Mouse (Mus musculus) gastrocnemius, postnatal 10 days (tissue): Measurements from ENCODE around the gene Defb11. TPM values are rescaled to one million over a fixed set of nuclear protein-coding genes. Genes with fewer than 3 reads are reported as not detected.
"Not testable (repeated sequence)": the region's sequence is repeated elsewhere in the genome, so short reads cannot be mapped to it uniquely, and the experiment has no call there.

Source experiments
- DNase-seq: peaks from one replicate; pipeline ENCODE4 v3.0.0; 2021; ENCODE audit warnings: mixed read lengths
- long read RNA-seq, 2 experiments: library from polyadenylated mRNA; stranded (forward); transcript quantifications; one replicate each; pipeline ENCODE4 v2.0.0; 2021
- total RNA-seq, 2 experiments: library from RNA; stranded (reverse); gene quantifications; 2 replicates each; pipeline ENCODE4 v1.2.3; 2021

Gene Defb11
- total RNA-seq = not detected
- long read RNA-seq, experiment 1 = 0 reads
- long read RNA-seq, experiment 2 = 0 reads

DNA sequence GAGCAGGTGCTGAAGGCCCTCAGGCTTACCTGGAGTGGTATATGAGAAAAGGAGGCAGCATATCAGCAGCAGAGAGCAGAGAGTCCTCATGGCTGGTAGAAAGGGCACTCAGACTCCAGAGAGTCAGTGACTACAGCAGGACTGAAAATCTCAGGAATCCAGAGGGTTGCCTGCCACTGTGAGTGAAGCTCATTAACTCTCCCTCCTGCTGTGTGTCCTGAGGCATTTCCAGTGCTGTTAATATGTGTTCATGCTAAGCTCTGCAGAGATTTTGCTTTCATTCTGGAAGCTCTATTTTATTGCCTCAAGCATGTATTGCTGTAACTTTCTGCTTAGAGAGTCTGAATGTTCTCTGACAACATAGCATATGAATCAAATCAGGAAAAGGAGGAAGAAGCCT, at the start of gene Defb11:
Gene Defb11, minus strand, starts transcription at position 123 of the 400 bp plus-strand sequence.
- not testable (repeated sequence) for DNase-seq

DNA sequence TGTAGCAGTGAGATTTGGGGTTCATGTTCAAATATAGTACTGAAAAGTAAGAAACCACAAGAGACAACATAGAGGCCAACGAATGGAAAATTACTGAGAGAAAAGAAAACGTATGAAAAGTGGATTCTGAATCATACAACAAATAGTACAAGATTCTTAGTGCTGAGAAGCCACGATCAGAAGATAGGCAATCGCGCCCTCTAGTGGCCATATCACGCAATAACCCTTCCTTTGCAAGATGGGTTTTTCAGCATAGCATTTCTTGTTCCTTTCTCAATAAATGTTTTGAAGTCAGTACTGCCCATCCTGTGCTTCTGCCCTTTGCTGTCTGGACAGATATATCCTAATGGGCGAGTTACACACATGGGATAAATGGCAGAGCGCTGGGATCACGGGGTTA, 49.1 kb upstream of the Defb11 start:
- DNase-seq = peak; percentile 31

DNA sequence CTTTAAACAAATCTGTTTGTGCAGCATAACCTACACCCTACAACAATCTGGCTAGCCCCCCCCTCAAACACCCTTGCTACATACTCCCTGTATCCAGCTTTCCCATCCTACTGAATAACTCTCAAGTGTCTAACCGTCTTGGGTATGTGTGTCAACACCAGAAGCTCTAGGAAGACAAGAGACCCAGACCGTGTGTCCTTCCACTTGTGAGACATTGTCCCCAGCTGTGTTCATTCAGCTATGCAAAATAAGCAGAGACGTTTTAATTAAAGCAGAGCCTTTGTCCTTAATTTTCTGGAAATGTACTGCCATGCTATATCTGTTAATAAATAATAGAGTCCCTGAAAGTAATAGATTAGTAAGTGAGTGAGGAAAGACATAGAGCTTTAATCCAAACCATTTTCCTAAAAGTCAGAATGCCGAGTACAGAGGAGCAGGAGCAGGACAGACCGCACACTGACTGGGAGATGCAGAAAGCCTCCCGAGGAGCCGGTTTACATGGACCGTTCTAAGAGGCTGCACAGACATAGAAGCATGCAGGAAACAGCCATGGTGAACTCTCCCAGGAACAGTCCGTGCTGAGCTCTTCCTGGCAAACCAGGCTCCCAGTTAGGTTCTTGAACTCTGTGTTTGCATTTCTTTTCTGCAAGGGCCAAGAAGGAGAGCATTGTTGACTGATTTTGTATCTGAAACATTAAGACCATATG, 41.3 kb upstream of the Defb11 start:
- DNase-seq = no peak

DNA sequence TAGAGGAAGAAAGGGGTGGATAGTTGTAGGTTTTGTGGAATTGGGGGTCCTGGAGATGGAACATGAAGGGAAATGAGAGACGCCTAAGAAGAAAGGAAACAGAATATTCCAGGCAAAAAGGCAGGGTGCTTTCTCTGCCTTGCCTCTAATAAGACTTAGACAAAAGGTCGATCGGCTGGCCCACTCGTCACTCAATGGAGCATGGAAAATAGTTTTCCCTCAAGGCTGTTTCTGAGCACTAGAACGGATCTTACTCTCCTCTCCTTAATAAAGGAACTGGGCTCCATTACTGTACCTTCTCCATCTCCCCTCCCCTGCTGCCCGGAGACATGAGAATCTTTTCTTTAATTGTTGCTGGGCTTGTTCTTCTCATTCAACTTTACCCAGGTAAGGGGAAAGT, 40.2 kb upstream of the Defb11 start, which contains the start of gene Defb13:
Gene Defb13, plus strand, starts transcription at position 301 of the 400 bp plus-strand sequence.
- no peak for DNase-seq

DNA sequence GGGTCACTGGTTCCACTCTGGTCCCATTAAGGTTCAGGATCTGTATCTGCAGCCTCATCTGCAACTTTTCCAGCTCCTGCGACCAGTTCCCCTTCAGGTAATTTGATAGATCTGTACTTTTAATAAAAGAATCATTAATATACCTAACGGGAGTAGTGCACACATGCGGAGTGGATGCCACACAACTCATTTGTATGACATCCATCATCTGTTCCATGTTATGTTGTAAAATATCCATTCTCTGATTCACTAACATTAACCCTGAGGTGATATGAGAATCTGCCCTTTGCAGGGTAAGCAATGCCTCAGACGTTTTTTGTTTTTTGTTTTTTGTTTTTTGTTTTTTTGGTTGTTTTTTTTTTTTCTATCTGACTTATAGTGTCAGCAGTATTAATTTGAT, 31.8 kb upstream of the Defb11 start, which contains the start of gene Defb35:
Gene Defb35, plus strand, starts transcription at position 301 of the 400 bp plus-strand sequence.
- DNase-seq = not testable (repeated sequence)

DNA sequence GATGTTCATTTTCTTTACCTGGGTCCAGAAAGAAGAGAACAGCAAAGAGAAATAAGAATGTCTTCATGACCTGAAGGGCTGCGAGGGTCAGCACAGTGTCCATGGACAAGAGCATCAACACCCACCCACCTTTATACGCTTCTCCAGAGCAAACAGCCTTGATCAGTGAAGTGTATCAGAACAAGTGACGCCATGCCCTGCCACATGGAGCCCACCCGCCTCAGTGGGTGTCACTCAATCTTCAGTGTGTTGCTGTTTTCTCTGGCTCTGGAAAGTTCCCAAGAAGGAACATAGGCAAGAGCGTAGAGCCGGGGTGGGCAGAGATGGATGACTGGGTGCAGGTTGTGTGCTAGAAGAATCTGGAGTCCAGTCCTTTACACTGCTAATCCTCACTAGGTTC, 26.4 kb upstream of the Defb11 start, which contains the start of gene Defb15:
Gene Defb15, minus strand, starts transcription at position 101 of the 400 bp plus-strand sequence.
- no peak for DNase-seq

DNA sequence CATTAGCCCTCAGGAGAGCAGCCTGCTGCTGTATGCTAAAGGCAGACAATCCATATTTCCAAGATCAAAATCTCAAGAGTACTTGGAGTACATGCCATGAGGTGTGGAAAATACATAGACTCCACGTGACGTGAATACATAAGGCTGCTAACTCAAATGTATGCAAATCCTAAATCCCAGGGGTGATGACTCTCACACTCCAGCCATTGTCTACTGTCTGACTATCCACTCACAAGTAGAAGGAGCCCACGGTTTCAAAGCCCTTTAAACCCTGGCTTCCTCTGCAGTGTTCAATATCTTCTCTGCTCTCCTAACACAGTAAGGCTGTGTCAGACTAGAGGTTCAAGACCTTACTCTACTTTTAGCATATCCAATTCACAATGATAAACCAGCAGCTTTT, 24.5 kb upstream of the Defb11 start:
- DNase-seq = not testable (repeated sequence)

DNA sequence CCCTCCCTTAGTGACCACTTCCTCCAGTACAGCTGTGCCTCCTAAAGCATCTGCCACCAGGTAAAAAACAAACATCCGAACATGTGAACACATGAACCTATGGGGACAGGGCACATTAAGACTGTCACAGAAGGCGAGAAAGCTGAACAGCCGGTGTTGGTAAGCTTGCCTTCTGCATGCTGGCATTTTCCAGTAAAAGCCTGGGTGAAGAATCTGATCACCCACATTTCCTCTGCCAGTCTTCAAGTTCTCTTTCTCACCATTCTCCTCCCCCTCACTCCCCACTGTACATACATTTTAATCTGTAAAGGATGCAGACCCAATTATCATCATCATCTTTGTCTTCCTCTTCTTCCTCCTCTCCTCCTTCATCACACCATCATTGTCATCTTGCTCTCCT, 9.4 kb upstream of the Defb11 start:
- no peak for DNase-seq

DNA sequence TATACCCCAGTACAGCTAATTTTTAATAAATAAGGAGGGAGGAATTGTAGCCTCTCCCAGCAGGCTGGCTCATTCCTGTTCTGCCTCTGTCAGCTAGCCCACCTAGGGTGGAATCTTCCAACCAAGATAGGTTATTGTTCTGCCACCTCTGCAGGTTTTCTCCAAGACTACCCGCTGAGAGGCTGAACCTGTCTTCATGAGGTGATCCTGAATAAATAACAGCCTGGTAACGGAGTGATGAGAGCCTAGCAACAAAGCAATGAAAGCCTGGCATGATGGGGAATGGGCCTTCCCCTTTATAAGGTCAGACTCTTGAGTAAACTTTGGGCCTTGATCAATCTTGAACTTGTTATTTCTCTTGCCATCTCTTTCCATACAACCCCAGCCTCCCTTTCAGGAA, 6.3 kb upstream of the Defb11 start:
- DNase-seq = no peak

DNA sequence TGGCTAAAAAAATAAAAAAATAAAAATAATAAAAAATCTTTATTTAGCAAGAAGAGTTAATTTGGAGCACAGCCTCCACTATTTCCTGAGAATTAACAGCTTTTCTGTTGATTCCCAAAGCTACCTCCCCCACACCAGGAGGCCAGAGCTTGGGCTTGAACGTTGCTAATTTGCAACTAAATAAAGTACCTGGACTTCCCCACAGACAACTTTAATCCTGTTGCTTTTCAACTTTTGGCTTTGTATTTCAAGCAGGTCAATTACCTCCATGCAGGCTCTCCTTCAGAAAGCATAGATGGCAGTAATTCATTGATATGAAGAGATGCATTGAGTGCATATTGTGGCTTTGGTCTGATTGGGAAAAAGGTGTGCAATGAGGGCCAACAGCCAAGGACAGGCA, 5.7 kb upstream of the Defb11 start:
- no peak for DNase-seq

DNA sequence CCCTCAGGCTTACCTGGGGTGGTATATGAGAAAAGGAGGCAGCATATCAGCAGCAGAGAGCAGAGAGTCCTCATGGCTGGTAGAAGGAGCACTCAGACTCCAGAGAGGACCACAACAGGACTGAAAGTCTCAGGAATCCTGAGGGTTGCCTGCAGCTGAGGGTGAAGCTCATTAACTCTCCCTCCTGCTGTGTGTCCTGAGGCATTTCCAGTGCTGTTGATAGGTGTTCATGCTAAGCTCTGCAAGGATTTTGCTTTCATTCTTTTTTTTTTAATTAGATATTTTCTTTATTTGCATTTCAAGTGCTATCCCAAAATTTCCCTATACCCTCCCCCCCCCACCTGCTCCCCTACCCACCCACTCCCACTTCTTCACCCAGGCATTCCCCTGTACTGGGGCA, 20.9 kb downstream of the Defb11 start, which contains the start of gene Defb9:
Gene Defb9, minus strand, starts transcription at position 101 of the 400 bp plus-strand sequence.
- DNase-seq = not testable (repeated sequence)

DNA sequence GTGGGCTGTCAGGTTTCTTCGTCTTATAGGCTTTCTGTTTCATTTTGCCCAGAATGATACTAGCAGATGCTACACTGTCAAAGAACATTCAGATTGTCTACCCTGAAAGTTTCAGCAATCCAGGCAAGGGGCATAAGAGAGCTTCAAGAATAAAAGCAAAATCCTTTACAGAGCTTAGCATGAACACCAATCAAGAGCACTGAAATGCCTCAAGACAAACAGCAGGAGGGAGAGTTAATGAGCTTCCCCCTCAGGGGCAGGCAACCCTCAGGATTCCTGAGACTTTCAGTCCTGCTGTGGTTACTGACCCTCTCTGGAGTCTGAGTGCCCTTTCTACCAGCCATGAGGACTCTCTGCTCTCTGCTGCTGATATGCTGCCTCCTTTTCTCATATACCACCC, 47.6 kb downstream of the Defb11 start, which contains the start of gene Defb10:
Gene Defb10, plus strand, starts transcription at position 316 of the 400 bp plus-strand sequence.
- not testable (repeated sequence) for DNase-seq

Other genes starting within 250 kb of the Defb11 start
- not detected for gene Defa34, start 240.6 kb downstream of the Defb11 start, total RNA-seq
- not detected for gene AY761184, start 202.8 kb downstream of the Defb11 start, total RNA-seq
- not detected for gene Defa24, start 171.9 kb downstream of the Defb11 start, total RNA-seq
- gene Defb50, start 82.9 kb downstream of the Defb11 start, total RNA-seq = not detected
- gene Defb2, start 66.5 kb downstream of the Defb11 start, total RNA-seq = not detected
- not detected for gene Defb10, start 47.5 kb downstream of the Defb11 start, total RNA-seq
- not detected for gene Defb9, start 21.0 kb downstream of the Defb11 start, total RNA-seq
- not detected for gene Defb15, start 26.3 kb upstream of the Defb11 start, total RNA-seq
- not detected for gene Defb35, start 31.9 kb upstream of the Defb11 start, total RNA-seq
- not detected for gene Defb13, start 40.4 kb upstream of the Defb11 start, total RNA-seq
- not detected for gene Fam90a1a, start 52.3 kb upstream of the Defb11 start, total RNA-seq
- gene Ccdc70, start 63.4 kb upstream of the Defb11 start, total RNA-seq = not detected
- under 1 TPM in 1 of 2 experiments, not detected in 1; 0.20 TPM for gene Atp7b, start 153.9 kb upstream of the Defb11 start, total RNA-seq
- gene Alg11, start 154.3 kb upstream of the Defb11 start, total RNA-seq = 10 to 100 TPM in 1 of 2 experiments, 1 to 10 TPM in 1; 8.8 to 11.2 TPM
- gene Nek5, start 218.6 kb upstream of the Defb11 start, total RNA-seq = not detected